Mouse (Mus musculus): ENCODE data around the gene Tdpoz2. TPM values are rescaled to one million over a fixed set of nuclear protein-coding genes. Genes with fewer than 3 reads are reported as not detected.
"Not testable (repeated sequence)": the region's sequence is repeated elsewhere in the genome, so short reads cannot be mapped to it uniquely, and the experiment has no call there.

Tdpoz2 gene
- not detected in 2 replicates for polyA plus RNA-seq (2015; fragmentation: Nextera tagmentation; extraction: Ambion mirVana)

- no peak within 1 kb of the TSS for H3K4me2 ChIP-seq
- no peaks in the 10 kb centered on the region for H3K36me3 ChIP-seq
- H3K9me3 ChIP-seq (replicated peaks) = no peaks in the 10 kb centered on the region
- no peak within 1 kb of the TSS for H3K4me3 ChIP-seq (replicated peaks)
- H3K27ac ChIP-seq (replicated peaks) = no peak within 1 kb of the TSS
- ATAC-seq (ENCODE audit: low FRiP score) = no peak
- H3K4me1 ChIP-seq = no peaks in the 10 kb centered on the region
- WGBS = 82% methylated on average over 3 of the region's 3 CpGs
- H3K27me3 ChIP-seq (replicated peaks) = no peaks in the 10 kb centered on the region
- no peak within 1 kb of the TSS for H3K9ac ChIP-seq (replicated peaks)
These were observed at the start of gene Tdpoz2 for GRCm38 (mm10) chr3:93652586-93652985. Gene Tdpoz2 (minus strand): TSS chr3:93652686.

GRCm38 (mm10) chr3:93692970-93693369 is 40.5 kb upstream of the Tdpoz2 start, which contains the start of gene Gm37596:
Gene Gm37596 (minus strand): TSS chr3:93693070.
- not testable (repeated sequence) for H3K9me3 ChIP-seq (replicated peaks); H3K4me3 ChIP-seq (replicated peaks); H3K4me1 ChIP-seq; H3K36me3 ChIP-seq; ATAC-seq (ENCODE audit: low FRiP score); H3K4me2 ChIP-seq; H3K27ac ChIP-seq (replicated peaks); H3K9ac ChIP-seq (replicated peaks); H3K27me3 ChIP-seq (replicated peaks)
- WGBS = 67% methylated on average over 1 of the region's 2 CpGs

DNA sequence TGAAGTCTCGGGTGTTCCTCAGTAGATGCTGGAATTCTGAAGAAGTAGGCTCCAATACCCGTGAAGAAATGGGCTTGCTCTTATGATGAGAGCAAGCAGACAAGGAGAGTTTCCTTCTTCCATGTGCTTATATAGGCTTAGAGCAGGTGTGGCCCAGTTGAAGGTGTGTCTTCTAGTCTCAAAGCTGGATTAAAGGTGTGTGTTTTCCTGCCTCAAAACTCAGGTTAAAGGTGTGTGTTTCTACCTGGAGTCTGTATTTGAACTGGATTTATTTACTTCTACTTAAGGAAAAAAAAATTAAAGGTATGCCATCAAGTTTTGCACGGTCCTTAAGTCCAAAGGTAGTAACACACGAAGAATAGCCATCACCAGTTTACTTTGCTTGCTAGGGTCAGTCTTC is 23.7 kb upstream of the Tdpoz2 start, which contains the start of gene Tdpoz1:
Gene Tdpoz1, minus strand, starts transcription at position 101 of the 400 bp plus-strand sequence.
- H3K27ac ChIP-seq (replicated peaks); H3K4me1 ChIP-seq; H3K27me3 ChIP-seq (replicated peaks); H3K36me3 ChIP-seq; H3K9me3 ChIP-seq (replicated peaks); ATAC-seq (ENCODE audit: low FRiP score); H3K4me3 ChIP-seq (replicated peaks); H3K4me2 ChIP-seq; H3K9ac ChIP-seq (replicated peaks): not testable (repeated sequence)
- 91% methylated on average over 2 of the region's 4 CpGs for WGBS

GRCm38 (mm10) chr3:93670805-93671503 is 18.5 kb upstream of the Tdpoz2 start:
- H3K27ac ChIP-seq (replicated peaks); H3K27me3 ChIP-seq (replicated peaks); H3K9ac ChIP-seq (replicated peaks); H3K4me3 ChIP-seq (replicated peaks); H3K4me1 ChIP-seq; H3K9me3 ChIP-seq (replicated peaks); ATAC-seq (ENCODE audit: low FRiP score); H3K4me2 ChIP-seq; H3K36me3 ChIP-seq: not testable (repeated sequence)
- 86% methylated on average over 5 of the region's 6 CpGs for WGBS

DNA sequence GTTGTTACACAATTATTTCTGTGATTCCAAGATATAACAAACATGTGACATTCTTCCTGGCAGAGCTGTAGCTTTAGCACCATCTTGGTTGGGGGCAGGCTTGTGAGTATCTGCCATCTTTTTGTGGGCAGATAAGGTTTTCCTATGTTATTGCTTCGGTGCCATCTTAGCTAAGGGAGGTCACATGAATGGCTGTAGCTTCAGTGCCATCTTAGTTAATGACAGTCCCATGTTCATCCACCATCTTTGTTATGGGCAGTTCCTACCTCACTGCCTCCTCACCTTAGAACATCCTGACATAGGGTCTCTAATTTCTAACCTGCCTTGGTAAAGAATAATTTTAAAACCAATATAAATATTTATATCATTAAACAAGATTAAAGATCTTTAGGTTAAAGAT is 1.8 kb upstream of the Tdpoz2 start:
- no peaks in the 10 kb centered on the region for H3K9me3 ChIP-seq (replicated peaks)
- ATAC-seq (ENCODE audit: low FRiP score) = no peak
- H3K27me3 ChIP-seq (replicated peaks) = no peaks in the 10 kb centered on the region
- H3K36me3 ChIP-seq = no peaks in the 10 kb centered on the region
- no peak overlapping the region for H3K9ac ChIP-seq (replicated peaks)
- no peak overlapping the region for H3K4me3 ChIP-seq (replicated peaks)
- H3K4me1 ChIP-seq = no peaks in the 10 kb centered on the region
- WGBS = 77% methylated on average over 1 of the region's 1 CpGs
- H3K27ac ChIP-seq (replicated peaks) = no peak overlapping the region
- no peak overlapping the region for H3K4me2 ChIP-seq

GRCm38 (mm10) chr3:93630917-93631714 is 21.4 kb downstream of the Tdpoz2 start:
- H3K4me2 ChIP-seq; H3K4me3 ChIP-seq (replicated peaks); H3K36me3 ChIP-seq; H3K9me3 ChIP-seq (replicated peaks); H3K27me3 ChIP-seq (replicated peaks); H3K27ac ChIP-seq (replicated peaks); ATAC-seq (ENCODE audit: low FRiP score); H3K9ac ChIP-seq (replicated peaks); H3K4me1 ChIP-seq: not testable (repeated sequence)
- 85% methylated on average over 4 of the region's 4 CpGs for WGBS

- not testable (repeated sequence) for ATAC-seq (ENCODE audit: low FRiP score)
These were observed 43.5 kb downstream of the Tdpoz2 start for GRCm38 (mm10) chr3:93608970-93609369.

DNA sequence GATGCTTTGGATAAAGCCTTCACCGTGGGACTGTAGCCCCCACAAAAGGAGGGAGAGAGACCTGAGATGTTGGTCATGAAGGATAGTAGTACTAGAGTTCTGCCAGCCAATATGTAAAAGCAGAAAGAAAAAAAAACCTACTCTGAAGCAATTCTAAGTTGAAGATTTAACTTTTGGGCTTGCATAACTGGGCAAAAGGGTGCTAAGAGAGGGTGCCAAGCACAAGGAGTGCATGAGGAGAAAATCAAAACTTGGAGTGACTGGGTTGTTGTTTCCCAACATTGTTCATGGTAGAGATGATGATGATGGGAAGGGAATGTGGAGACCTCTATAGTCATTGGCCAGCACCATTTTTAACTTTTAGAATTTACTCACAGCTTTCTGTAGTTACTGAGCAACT is 50.6 kb downstream of the Tdpoz2 start:
- H3K9ac ChIP-seq (replicated peaks) = no peak overlapping the region
- ATAC-seq (ENCODE audit: low FRiP score) = no peak
- H3K9me3 ChIP-seq (replicated peaks) = no peaks in the 10 kb centered on the region
- H3K4me3 ChIP-seq (replicated peaks) = no peak overlapping the region
- no peak overlapping the region for H3K27ac ChIP-seq (replicated peaks)
- H3K4me1 ChIP-seq = no peaks in the 10 kb centered on the region
- H3K4me2 ChIP-seq = no peak overlapping the region
- peaks cover 36% of the 10 kb centered on the region for H3K27me3 ChIP-seq (replicated peaks)
- WGBS = 89% methylated on average over 1 of the region's 1 CpGs
- no peaks in the 10 kb centered on the region for H3K36me3 ChIP-seq

More at GRCm38 (mm10) chr3:93608970-93609369, 43.5 kb downstream of the Tdpoz2 start:
- H3K27ac ChIP-seq (replicated peaks); H3K4me2 ChIP-seq; H3K4me1 ChIP-seq; H3K9me3 ChIP-seq (replicated peaks); H3K9ac ChIP-seq (replicated peaks); H3K36me3 ChIP-seq; H3K4me3 ChIP-seq (replicated peaks); H3K27me3 ChIP-seq (replicated peaks): not testable (repeated sequence)

Other genes with a start within 250 kb of the Tdpoz2 start
- gene Tchh, start 210.4 kb downstream of the Tdpoz2 start, polyA plus RNA-seq (2015; fragmentation: Nextera tagmentation; extraction: Ambion mirVana) = 1.3 and 1.6 TPM in 2 replicates
- gene Tchhl1, start 183.9 kb downstream of the Tdpoz2 start, polyA plus RNA-seq (2015; fragmentation: Nextera tagmentation; extraction: Ambion mirVana) = not detected in 2 replicates
- gene S100a11, start 132.2 kb downstream of the Tdpoz2 start, polyA plus RNA-seq (2015; fragmentation: Nextera tagmentation; extraction: Ambion mirVana) = 235 and 481 TPM in 2 replicates
- 284 and 336 TPM in 2 replicates for gene S100a10, start 97.6 kb downstream of the Tdpoz2 start, polyA plus RNA-seq (2015; fragmentation: Nextera tagmentation; extraction: Ambion mirVana)
- gene Tdpoz1, start 23.6 kb upstream of the Tdpoz2 start, polyA plus RNA-seq (2015; fragmentation: Nextera tagmentation; extraction: Ambion mirVana) = not detected in 2 replicates
- not detected in 2 replicates for gene Gm37596, start 40.4 kb upstream of the Tdpoz2 start, polyA plus RNA-seq (2015; fragmentation: Nextera tagmentation; extraction: Ambion mirVana)
- gene Gm5773, start 120.3 kb upstream of the Tdpoz2 start, polyA plus RNA-seq (2015; fragmentation: Nextera tagmentation; extraction: Ambion mirVana) = not detected in 2 replicates
- not detected in 2 replicates for gene Tdpoz4, start 143.7 kb upstream of the Tdpoz2 start, polyA plus RNA-seq (2015; fragmentation: Nextera tagmentation; extraction: Ambion mirVana)
- gene Tdpoz3, start 173.3 kb upstream of the Tdpoz2 start, polyA plus RNA-seq (2015; fragmentation: Nextera tagmentation; extraction: Ambion mirVana) = not detected in 2 replicates